Mouse (Mus musculus): ENCODE data around the gene Pmpca. TPM values are rescaled to one million over a fixed set of nuclear protein-coding genes. Genes with fewer than 3 reads are reported as not detected.

Pmpca gene
- total RNA-seq, 1 experiment from 2014 or later = 72.9 TPM

Other genes with a start within 250 kb of the Pmpca start
- not detected in 2 replicates for gene Lhx3, start 181.1 kb upstream of the Pmpca start, total RNA-seq (2017)
- gene Qsox2, start 151.8 kb upstream of the Pmpca start, total RNA-seq (2017) = 5.4 and 6.9 TPM in 2 replicates
- gene Ccdc187, start 94.8 kb upstream of the Pmpca start, total RNA-seq (2017) = not detected in 2 replicates
- 14.4 and 23.8 TPM in 2 replicates for gene Gpsm1, start 73.8 kb upstream of the Pmpca start, total RNA-seq (2017)
- gene Dnlz, start 37.2 kb upstream of the Pmpca start, total RNA-seq (2017) = 7.1 and 9.1 TPM in 2 replicates
- gene Card9, start 28.4 kb upstream of the Pmpca start, total RNA-seq (2017) = 41.9 and 46.4 TPM in 2 replicates
- gene Snapc4, start 8.7 kb upstream of the Pmpca start, total RNA-seq (2017) = 45.1 TPM in 2 replicates
- 32.6 and 33.2 TPM in 2 replicates for gene Entr1, start within 50 bp of the Pmpca start, total RNA-seq (2017)
- gene Inpp5e, start 19.9 kb downstream of the Pmpca start, total RNA-seq (2017) = 8.5 and 15.6 TPM in 2 replicates
- 20.1 and 44.2 TPM in 2 replicates for gene Sec16a, start 55.9 kb downstream of the Pmpca start, total RNA-seq (2017)
- 6.5 and 13.7 TPM in 2 replicates for gene Notch1, start 127.3 kb downstream of the Pmpca start, total RNA-seq (2017)
- gene Egfl7, start 190.7 kb downstream of the Pmpca start, total RNA-seq (2017) = 54.9 and 57.0 TPM in 2 replicates
- not detected in 2 replicates for gene Gm20532, start 197.3 kb downstream of the Pmpca start, total RNA-seq (2017)
- gene Agpat2, start 215.1 kb downstream of the Pmpca start, total RNA-seq (2017) = 32.2 and 38.7 TPM in 2 replicates
- gene Fam69b, start 239.1 kb downstream of the Pmpca start, total RNA-seq (2017) = 17.5 and 19.9 TPM in 2 replicates

All from common myeloid progenitor, adult 5-6 weeks (primary cell).